Mouse (Mus musculus) megakaryocyte progenitor cell, adult 5-6 weeks (primary cell): ENCODE data around the gene Bmper. TPM values are rescaled to one million over a fixed set of nuclear protein-coding genes. Genes with fewer than 3 reads are reported as not detected.

ENCODE experiments used
- ATAC-seq: replicated peaks from 2 replicates; pipeline ENCODE4 v1.8.0; 2016; ENCODE audit warnings: mild to moderate bottlenecking, moderate TSS enrichment, inconsistent platforms; ENCODE audit not compliant: poor library complexity
- total RNA-seq, 2 experiments: library from RNA; stranded (forward) in 1 of 2; stranded (reverse) in 1 of 2; fragments of 157-497, 149-512 nt in 1 of 2; fragments of 200-1000 nt in 1 of 2; gene quantifications; 2 replicates each; pipeline versions ENCODE4 v1.2.3 to v1.2.4; 2015 to 2017

Gene Bmper
- total RNA-seq (2015) (not detected in 2 replicates), total RNA-seq (2017) (not detected in 2 replicates)

DNA sequence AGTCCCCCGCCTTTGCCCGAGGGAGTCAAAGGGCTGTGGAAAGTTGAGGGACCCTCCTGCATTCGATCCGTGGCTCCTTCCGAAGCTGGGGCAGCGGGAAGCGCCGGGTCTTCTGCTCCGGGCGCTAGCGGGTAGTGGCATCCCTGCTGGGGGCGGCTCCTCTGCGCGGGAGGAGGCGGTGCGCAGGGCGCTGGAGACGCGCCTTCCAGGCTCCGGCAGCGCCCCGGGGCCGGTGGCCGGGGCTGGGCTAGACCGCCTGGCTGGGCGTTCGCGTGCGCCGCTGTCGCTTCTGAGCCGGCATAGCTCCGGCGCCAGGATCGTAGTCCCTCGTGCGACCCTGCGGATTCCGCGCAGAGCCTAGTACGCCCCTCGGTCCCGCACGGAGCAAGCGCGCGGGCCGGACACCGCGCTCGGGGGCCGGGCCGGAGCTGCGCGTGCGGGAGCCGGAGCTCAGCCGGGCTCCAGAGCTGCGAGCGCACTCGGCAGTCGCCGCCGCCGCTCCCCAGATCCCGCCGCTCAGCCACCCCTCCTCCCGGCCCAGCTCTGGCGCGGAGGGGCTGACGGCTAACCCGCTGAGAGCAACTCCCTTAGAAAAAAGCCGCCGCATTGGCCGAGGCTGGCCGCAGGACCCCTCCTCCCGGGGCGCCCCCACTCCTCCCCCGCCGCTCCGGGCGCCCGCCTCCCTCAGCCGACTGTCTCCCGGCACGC is at the start of gene Bmper:
Bmper (plus strand) TSS at position 236 of the 708 bp plus-strand sequence.
- ATAC-seq: peak; percentile 63

DNA sequence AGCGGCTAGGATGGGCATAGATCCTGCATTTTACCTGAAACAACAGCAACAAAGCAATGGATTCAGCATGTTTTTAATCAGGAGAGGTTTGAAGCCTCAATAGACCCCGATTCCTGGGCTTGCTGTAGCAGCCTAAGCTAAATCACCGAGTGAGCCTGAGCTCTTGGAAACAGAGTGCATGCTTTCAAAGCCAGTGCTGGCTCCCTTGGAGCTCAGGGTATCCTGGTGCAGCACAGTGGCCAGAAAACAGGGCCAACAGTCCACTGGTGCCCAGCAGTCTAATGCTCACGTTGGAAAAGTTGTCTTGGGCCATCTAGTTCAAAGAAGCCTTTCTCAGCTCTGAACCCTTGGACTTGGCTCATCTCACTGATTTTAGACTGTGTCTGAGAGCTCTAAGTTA is 45.4 kb upstream of the Bmper start:
- ATAC-seq: no peak

DNA sequence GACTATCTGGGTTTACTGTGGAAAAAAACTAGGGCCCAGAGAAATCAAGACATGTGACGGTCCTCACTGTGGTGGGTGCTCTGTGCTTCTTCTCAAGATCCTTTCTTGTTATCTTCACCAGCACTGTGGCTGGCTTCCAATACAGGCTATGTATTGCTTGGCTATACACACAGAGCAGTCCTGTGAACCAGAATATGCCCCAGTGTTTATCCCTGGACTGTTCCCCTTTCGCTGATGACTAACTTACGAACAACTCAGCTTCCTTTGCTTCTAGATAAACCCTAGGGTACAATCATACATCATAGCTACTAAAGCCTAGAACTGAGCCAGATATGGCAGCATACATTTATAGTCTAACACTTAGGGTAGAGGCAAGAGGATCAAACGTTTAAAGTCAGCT is 35.7 kb upstream of the Bmper start:
- no peak for ATAC-seq

DNA sequence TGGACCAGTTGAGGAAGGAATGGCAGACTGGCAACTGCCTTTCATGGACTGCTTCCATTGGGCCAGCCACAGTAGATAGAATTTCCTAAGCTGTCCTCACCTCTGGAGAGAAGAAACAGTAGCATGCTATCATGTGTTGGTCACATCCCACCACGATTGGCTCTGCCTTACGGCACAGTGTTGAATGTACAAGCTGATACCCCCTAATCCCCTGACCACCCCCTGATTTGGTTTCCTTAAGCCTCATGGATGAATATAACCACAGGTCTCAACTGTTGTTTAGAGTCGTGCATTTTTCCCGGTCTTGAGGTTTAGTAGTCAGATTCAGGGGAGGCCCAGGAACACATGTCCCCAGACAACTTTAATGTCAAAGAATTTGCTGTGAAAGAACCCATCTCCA is 34.7 kb upstream of the Bmper start:
- no peak for ATAC-seq

DNA sequence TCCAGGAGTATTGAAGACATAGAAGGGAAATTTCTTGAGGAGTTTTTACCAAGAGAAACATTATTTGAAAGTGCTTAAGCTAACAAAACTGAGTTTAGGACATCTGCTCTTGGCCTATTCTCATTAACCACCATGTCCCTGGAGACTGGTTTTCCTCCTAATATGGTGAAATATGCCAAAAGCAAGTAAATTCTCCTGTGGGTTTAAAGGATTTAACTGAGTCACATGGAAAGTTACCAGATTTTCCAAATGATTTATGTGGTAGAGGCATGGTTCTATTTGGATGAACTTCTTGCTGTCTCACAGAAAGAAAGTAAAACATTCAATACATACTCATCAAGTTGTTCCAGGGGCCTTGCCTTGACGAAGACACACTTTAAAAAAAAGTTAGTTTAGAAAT is 31.9 kb upstream of the Bmper start:
- no peak for ATAC-seq

DNA sequence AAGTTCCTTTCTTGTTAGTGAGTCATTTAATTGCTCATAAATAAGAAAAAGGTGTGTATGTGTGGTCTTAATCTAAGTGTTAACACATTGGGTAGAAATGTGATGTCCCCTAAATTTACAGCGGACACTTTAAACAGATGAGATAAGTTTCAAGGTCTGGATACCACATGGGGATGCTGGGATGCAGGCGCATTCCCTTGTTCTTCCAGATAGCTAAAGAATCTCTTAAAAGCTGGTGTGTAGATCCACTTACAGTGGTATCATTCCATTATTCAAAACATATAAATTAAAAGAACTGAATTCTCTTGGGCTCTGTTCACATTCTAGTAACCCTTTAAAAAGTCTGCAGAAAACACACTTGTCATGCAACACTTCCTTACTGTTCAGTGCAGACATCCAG is 31.4 kb upstream of the Bmper start:
- ATAC-seq: no peak

DNA sequence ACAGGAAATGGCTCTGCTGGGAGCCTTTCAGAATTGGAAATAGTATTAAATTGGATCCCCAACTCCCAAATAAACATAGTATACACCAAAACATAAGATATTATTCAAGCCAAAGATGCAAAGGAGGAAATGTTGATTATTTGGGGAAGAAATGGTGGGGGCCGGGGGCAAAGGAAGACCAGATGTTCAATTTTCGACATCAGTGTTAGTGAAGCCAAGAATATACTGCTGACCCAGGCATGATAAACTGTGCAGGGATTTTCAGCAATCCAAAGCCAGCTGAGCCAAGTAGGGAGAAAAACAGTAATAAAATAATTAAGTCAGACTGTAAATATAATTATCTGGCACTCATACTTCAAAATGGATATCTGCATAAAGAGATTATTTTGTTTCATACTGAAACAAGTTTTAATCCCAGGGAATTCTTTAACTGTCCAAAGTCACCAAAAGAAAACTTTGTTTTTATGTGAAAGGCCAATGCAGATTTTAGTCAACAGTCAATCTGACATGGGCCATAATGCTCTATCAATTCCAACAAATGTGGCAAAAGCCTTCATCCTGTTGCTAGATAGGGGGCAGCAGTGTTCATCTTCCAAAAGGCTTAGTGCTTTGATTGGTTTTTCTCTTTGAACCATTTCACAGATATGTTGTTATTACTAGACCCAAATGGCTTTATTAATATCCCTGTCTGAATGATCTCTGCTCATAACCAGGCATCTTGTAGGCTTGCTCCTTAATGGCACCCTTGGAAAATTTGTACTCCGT is 30.1 kb upstream of the Bmper start:
- ATAC-seq: no peak

DNA sequence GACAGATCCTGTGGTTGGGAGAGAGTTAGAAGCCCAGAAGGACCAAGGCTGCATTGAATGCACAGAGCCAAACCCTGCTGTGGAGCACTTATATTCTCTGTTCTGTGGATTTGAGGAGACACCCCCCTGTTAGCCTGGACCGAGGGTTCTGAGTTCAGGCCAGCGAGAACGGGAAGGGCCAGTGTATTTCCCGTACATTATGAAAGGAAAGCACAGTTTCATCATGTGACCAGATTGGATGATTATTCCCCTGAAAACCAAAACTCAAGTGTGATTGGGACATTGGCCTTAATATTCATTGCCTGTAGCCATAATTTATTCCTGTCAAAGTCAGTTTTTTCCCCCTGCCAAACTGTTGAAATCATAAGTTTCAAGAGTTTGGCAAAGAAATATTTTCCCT is 23.9 kb upstream of the Bmper start:
- no peak for ATAC-seq

DNA sequence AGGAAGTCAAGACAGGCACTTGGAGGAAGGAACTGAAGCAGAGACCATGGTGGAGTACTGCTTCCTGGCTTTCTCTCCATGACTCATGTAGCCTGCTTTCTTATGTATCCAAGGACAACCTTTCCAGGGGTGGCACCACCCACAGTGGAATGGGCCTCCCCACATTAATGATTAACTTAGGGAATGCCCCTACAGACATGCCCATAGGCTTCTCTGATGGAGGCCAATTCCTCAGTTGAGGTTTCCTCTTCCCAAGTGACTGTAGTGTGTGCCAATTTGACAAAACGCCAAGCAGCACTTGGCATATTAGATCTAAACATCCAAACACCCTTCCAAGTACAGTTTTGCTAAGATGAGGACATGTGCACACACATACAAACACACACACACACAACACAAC is 23.0 kb upstream of the Bmper start:
- ATAC-seq: no peak

DNA sequence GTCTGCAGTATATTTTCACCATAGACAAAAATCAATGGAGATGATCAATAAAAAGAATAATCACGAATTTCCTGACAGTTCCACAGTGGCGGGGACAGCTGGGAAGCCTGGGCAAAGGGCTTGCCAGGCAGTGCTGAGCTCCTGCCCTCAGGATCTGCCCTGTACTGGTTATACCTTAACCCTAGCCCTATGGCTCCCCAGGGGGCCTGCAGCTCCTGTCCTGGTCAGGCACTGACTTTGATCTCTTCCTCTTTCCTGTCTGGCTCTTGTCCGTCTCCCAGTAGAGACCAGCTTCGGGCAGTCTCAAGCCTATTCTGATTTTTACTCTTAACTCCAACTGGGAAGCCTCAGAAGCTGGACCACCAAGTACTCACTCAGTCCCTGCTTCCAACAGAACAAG is 22.0 kb upstream of the Bmper start:
- no peak for ATAC-seq

DNA sequence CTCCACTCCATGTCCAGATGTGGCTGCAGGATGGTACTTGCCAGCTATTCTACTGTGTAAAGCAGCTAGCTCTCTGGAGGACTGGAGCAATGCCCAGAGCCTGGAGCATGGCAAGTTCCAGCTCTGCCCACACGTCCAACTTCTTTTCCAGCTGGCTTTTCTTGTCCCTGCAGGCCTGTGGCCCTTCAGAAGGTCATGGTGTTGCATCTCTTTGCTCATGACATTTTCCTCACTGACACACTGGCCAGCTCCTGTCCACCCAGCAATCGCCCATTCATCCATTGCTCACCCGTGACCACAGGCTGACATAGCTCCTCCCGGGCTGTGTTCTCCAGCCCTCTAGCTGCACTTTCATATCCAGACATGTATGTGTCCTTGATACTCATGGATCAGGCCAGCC is 20.4 kb upstream of the Bmper start:
- no peak for ATAC-seq

DNA sequence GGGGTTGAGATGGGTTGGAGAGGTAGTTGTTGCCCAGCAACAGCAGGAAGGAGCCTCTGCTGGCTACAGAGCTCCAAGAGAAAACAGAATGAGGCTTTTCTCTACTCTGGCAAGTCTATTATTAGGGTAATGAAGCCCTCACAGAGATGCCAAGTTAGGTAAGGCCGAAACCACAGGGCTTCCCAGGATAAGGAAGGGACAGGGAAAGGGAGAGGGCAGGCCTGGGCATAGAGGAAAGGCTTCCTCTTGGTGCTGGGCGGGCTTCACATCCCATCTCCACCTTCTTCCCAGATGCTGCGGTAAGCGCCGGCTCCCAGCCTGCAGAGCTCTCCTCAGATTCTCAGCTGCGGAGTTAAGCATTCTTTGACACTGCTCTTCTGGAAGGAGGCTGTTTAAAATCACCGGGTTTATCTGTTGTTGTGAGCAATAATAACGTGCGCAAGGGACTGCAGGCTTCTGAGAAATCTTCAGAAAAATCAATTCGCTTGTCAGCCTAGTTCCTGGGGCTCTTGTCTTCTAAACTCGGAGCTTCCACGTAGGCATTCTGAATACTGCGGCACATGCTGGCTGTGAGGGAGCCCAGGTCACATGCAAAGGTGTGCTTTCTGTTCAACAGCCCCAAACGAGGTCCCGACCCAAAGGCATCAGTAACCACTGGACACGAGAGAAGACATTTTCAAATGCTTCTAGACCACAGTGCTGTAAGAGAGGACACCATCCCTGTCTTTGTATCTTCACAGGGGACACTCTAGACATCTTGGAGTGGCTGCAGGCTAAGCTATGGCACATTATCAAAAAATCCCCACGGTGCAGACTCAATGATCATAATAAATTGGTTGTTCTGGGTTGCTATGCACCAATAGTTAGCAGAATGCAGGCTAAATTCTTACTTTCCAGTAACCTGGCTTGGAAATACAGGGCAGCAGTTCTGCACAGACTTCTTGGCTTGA is 18.3 kb upstream of the Bmper start:
- ATAC-seq: no peak

DNA sequence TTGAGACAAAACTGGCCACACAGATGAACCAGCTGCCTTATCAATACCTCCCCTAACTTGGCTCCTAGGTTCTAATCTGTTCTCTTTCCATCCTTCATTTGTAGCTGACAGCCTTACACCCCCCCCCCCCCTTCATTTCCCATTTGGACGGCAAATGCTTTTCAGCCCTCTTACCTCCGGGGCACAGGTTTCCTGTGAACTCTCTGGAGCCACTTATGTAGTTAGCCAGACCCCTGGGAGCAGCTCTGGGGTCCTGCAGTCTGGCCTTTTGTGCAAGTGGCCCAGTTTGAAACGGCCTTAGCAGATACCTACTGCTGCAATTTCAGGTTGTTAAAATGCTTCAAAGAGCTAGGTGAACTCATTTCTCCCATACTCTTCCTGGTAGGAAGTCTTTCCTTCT is 17.6 kb upstream of the Bmper start:
- no peak for ATAC-seq

DNA sequence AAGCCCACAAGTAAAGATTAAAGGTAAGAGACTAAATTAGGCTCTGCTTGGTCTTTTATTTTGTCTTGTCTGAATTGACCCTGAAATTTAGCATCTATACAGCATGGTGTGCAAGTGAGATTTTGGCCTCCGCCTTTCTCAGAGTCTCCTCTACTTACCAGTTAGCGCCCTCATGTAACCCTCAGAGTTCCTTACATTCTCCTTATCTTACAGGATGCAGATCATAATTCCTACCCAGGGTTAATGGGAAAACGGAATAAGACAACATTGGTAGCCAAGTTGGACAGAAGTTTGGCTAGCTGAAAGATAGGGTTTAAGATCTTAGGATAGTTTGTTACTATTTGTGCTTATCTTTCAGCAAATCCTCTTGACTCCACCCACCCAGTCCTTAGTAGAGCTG is 17.1 kb upstream of the Bmper start:
- ATAC-seq: 0 out of 2 replicates have a peak, but pooled peaks have one; percentile 14

DNA sequence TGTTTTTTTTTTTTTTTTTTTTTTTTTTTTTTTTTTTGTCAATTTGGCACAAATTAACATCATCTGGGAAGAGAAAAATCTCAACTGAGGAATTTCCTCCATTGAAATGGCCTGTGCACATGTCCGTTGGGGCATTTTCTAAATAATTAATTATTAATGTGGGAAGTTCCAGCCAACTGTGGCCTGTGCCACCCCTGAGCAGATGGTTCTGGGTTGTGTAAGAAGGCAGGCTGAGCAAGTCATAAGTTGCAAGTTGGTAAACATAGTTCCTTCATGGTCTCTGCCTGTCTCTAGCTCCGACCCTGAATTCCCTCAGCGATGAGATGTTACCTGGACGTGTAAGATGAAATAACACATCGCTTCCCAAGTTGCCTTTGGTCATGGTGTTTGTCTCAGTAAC is 16.7 kb upstream of the Bmper start:
- ATAC-seq: no peak

DNA sequence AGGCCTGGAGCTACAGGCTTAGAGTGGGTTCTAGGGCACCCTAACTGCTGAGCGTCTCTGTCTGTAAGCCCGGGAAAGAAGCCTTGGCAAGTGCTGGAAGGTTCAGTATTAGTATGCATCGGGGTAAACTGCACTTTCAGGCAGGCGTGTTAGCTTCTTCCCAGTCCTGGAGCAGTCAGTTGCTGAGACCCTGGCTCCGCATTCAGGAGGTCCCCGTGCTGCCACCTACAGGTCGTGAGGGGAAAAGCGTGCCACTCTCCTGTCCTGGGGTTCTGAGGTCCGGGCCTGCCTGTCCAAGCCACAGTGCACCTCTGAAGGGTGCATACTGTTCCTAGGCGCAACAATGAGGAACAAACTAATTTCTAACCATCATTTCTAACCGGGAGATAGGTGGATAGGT is 10.6 kb upstream of the Bmper start:
- peak; percentile 100 for ATAC-seq

DNA sequence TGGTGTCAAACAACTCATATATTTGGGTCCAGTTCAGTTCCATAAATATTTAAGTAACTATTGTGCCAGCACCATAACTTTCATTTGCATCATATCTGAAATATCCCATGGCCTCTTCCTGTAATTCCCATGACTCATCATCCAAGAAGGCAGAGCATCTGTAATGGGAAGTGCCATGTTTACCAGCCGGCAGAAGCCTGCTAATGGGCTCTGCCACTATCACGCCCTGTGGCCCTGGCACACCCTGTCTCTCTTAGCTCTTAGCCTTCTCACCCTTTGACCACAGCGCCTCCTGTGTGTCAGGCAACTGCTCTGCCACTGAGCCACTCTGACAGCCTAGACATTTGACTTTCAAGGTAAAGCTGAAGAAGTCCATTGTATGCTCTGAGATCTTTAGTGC is 3.1 kb upstream of the Bmper start:
- peak; percentile 79 for ATAC-seq

DNA sequence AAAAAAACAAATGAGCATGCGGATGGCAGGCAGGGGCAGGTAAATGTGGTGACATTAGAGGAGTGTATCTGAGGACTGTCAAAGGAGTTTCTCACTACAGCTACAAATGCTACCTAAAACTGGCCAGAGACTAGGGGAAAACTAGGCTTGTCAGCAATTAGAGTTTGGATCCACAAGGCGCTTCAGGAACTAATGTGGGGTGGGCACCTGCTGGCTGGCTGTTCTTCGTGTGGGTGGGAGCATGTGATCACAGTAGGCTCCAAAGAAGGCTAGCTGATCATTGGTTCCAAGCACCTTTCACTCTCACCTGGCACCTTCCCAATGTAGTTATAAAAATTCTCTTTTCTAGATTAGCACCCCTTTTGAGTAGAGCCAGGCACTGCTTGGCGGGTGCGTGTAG is 900 bp upstream of the Bmper start:
- no peak for ATAC-seq

DNA sequence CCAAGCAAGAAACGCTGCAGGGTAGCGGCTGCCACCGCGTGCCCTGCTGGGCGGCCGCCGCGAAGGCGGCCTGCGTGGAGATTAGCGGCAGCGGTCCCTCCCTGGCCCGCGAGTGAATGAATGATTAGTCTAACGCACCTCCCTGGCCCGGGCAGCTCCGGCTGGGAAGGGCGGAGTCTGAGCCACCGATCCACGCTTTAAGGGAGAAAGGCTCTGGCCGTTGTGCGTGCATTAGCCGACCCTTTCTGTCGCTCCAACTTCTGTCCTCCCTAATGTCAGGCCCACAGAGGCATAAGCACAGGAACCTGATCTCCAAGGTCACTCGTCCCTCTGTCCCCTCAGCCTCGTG is 410 bp upstream of the Bmper start:
- ATAC-seq: peak; percentile 59

DNA sequence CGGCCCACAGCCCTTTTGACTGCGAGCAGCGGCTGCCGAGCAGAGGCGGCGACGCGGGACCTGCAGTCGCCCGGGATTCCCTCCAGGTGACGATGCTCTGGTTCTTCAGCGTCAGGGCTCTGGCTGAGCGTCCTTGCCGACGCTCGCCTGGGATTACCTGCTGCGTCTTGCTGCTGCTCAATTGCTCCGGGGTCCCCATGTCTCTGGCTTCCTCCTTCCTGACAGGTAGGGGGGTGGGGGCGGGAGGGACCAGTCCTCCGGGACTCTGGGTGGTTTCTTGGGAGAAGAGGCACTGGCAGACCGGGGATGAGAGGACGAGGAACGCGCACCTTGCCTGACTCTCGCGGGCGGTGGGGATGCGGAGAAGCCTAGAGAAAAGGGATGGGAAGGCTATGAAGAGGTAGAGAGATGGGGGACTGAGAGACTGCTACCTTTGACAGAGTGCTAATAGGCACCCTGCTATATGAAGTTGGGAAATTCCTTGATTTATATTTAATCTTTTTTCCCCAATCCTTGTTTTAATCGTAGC is 737 bp downstream of the Bmper start:
- ATAC-seq: peak; percentile 19; the same call in 1 of the 2 replicates

DNA sequence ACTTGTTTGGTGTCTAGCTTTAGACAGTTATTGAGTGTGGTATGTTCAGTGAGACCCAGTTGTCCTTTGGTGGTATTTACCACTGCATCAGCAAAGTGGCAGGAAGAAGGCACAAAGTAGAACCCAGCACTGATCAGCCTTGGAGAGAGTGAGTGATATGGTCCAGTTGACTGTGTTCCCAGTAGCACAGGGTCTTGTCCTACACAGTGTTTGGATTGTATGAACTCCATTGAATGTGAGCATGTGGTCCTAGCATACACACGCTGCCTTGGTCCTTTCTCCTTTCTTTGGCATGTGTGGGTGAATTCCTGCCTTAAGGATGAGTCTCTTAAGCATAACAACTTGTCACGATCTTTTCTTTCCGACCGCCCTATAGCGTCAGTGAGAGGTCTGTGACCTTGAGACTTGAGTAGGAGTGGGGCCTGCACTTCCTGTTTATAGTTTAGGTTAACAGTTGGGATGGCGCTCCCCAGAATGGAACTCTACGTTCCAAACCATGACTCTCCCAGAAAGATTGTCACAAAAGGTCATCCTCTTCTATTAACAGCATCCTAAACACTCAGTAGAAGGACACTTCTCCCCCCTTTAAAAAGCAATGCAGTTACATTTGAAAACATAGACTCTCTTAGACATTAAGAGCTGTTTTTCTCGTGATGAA is 10.7 kb downstream of the Bmper start:
- no peak for ATAC-seq
